Mouse (Mus musculus) liver, postnatal 0 days (tissue): Measurements from ENCODE around the gene Rab20.

Experiments
- CTCF ChIP-seq: sonication (generic); IDR thresholded peaks from 2 replicates; pipeline ENCODE4 v1.5.1; 2016; ENCODE audit warnings: antibody characterized with exemption, low read depth
- EP300 ChIP-seq: IDR thresholded peaks from 2 replicates; pipeline ENCODE4 v1.6.1; 2016; ENCODE audit warnings: antibody characterized with exemption, low read depth, mild to moderate bottlenecking

- TF ChIP-seq CTCF (no peak), EP300 (no peak)
Measured at GRCm38 (mm10) chr8:11475876-11476275, 2.6 kb downstream of the Rab20 start.
